Mouse (Mus musculus) embryonic fibroblast, embryonic 13.5 days (primary cell): ENCODE results near the gene Rasgrp4.

Experiments
- CTCF ChIP-seq: IDR thresholded peaks from 2 replicates; pipeline ENCODE4 v1.5.1; 2011; ENCODE audit warnings: mild to moderate bottlenecking, control low read depth, low read length, moderate library complexity, borderline replicate concordance; ENCODE audit not compliant: insufficient read depth
- POLR2A ChIP-seq: IDR thresholded peaks from 2 replicates; pipeline ENCODE4 v1.6.1; 2011; ENCODE audit warnings: low read depth, mild to moderate bottlenecking, control low read depth, low read length, moderate library complexity

DNA sequence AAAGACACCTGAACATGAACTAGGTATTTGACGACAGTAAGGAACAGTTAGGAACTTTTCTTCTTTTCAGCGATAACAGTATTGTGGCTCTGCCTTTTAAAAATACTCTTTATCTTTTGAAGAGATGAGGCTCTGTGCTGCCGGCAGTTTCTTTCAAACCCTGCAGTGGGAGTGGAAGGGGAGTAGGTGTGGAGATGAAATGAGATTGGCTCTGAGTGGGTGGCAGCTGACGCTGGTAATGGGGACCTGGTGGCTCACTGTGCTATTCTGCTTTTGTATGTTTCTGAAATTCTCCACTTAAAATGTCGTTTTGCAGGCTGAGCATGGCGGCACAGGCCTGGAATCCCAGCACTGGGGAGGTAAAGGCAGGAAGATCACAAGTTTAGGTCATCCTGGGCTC is 45.8 kb upstream of the Rasgrp4 start:
- TF ChIP-seq CTCF (no peak), POLR2A (no peak)
